Mouse (Mus musculus): ENCODE results near the gene Cdyl. TPM values are rescaled to one million over a fixed set of nuclear protein-coding genes. Genes with fewer than 3 reads are reported as not detected.
A peak's percentile ranks its signal among the peaks of the same experiment; 100 is the strongest.

Cdyl gene
- polyA plus RNA-seq, 1 experiment = 113 TPM

- no peaks in the 10 kb centered on the region for H3K27me3 ChIP-seq (ENCODE audit: control insufficient read depth, insufficient read depth, low read length)
- H3K27ac ChIP-seq (ENCODE audit: control insufficient read depth, insufficient read depth, low read depth, low read length) = no peak overlapping the region
- no peaks in the 10 kb centered on the region for H3K36me3 ChIP-seq (ENCODE audit: control insufficient read depth, insufficient read depth, low read length)
- no peak overlapping the region for H3K4me3 ChIP-seq (ENCODE audit: control insufficient read depth, low read depth, low read length)
- H3K4me1 ChIP-seq (ENCODE audit: control insufficient read depth, insufficient read depth, low read length) = no peaks in the 10 kb centered on the region
- TF ChIP-seq POLR2A (IDR thresholded peaks at IDR 0.05; ENCODE audit: control insufficient read depth, low read depth, low read length) = no peak
- no peak for TF ChIP-seq CTCF (IDR thresholded peaks at IDR 0.05; ENCODE audit: control insufficient read depth, insufficient read depth, insufficient replicate concordance, low read depth, low read length)
Observed at GRCm38 (mm10) chr13:35732891-35733596, 73.4 kb downstream of the Cdyl start.

- peaks cover 6% of the 10 kb centered on the region for H3K4me1 ChIP-seq (ENCODE audit: control insufficient read depth, insufficient read depth, low read length)
- no peak overlapping the region for H3K4me3 ChIP-seq (ENCODE audit: control insufficient read depth, low read depth, low read length)
- no peak overlapping the region for H3K27ac ChIP-seq (ENCODE audit: control insufficient read depth, insufficient read depth, low read depth, low read length)
- no peaks in the 10 kb centered on the region for H3K27me3 ChIP-seq (ENCODE audit: control insufficient read depth, insufficient read depth, low read length)
- H3K36me3 ChIP-seq (ENCODE audit: control insufficient read depth, insufficient read depth, low read length) = no peaks in the 10 kb centered on the region
- TF ChIP-seq CTCF (IDR thresholded peaks at IDR 0.05; ENCODE audit: control insufficient read depth, insufficient read depth, insufficient replicate concordance, low read depth, low read length) (no peak), POLR2A (IDR thresholded peaks at IDR 0.05; ENCODE audit: control insufficient read depth, low read depth, low read length) (no peak)
Observed at GRCm38 (mm10) chr13:35737565-35737964, 77.9 kb downstream of the Cdyl start.

- no peaks in the 10 kb centered on the region for H3K27me3 ChIP-seq (ENCODE audit: control insufficient read depth, insufficient read depth, low read length)
- H3K36me3 ChIP-seq (ENCODE audit: control insufficient read depth, insufficient read depth, low read length) = no peaks in the 10 kb centered on the region
- H3K4me1 ChIP-seq (ENCODE audit: control insufficient read depth, insufficient read depth, low read length) = peaks cover 6% of the 10 kb centered on the region
- no peak overlapping the region for H3K4me3 ChIP-seq (ENCODE audit: control insufficient read depth, low read depth, low read length)
- no peak overlapping the region for H3K27ac ChIP-seq (ENCODE audit: control insufficient read depth, insufficient read depth, low read depth, low read length)
- TF ChIP-seq POLR2A (IDR thresholded peaks at IDR 0.05; ENCODE audit: control insufficient read depth, low read depth, low read length) = no peak
- TF ChIP-seq CTCF (IDR thresholded peaks at IDR 0.05; ENCODE audit: control insufficient read depth, insufficient read depth, insufficient replicate concordance, low read depth, low read length) = no peak
Observed at GRCm38 (mm10) chr13:35738210-35738609, 78.6 kb downstream of the Cdyl start.

DNA sequence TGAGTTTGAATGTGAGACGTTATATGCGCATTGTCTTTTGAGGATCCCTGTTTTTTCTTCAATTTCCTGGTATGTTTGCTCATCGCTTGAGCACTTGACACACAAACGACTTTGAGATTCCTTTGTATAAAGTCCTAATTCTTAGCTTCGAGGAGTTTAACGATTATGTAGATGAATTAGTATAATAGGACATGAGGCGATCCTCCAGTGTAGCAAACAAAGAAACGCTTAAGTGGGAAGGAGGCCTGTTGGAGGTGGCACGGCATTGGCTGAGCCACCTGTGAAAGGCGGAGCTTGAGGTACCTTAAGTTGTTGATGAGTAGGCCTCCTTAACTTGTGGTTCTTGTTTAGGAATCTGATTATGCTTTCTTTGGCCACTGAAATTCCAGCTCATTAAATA, 79.8 kb downstream of the Cdyl start:
- Histone ChIP-seq H3K4me1 (ENCODE audit: control insufficient read depth, insufficient read depth, low read length) (peaks cover 6% of the 10 kb centered on the region), H3K27ac (ENCODE audit: control insufficient read depth, insufficient read depth, low read depth, low read length) (no peak overlapping the region), H3K36me3 (ENCODE audit: control insufficient read depth, insufficient read depth, low read length) (no peaks in the 10 kb centered on the region), H3K4me3 (ENCODE audit: control insufficient read depth, low read depth, low read length) (no peak overlapping the region), H3K27me3 (ENCODE audit: control insufficient read depth, insufficient read depth, low read length) (no peaks in the 10 kb centered on the region)
- TF ChIP-seq CTCF (IDR thresholded peaks at IDR 0.05; ENCODE audit: control insufficient read depth, insufficient read depth, insufficient replicate concordance, low read depth, low read length) = no peak

DNA sequence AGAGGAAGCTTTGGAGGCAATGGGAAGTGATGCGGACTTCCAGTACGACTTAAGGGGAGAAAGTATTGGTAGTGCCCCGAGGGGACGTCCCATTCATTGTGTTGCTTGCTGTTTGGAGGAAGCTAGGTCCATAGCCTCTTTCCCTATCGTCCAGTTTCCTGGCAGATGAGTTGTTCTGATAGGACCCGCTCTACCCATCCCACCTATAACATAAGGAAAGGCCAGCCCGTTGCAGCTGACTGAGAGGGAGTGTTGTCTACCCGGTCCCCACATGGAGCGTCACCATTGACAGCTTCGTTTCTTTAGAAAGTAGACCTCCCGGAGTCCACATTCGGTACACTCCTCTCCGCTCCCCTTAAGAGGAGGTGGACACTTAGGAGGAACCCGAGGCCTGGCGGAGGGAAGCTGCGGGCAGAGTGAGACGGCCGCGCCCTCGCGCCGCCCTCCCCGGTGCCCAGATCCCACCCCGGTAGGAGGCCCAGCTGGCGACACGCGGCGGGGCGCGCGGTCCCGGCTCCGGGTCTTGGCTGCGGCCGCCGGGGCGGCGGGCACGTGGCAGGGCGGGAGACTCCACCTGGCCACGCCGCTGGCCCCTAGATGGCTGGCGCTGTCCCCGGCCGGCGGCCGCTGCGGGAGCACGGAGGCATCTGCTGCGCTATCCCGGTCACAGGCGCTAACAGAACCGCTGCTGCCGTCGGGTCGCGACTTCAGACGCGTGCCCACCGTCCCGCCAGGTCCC, 80.8 kb downstream of the Cdyl start:
- TF ChIP-seq POLR2A (IDR thresholded peaks at IDR 0.05; ENCODE audit: control insufficient read depth, low read depth, low read length) (peak; percentile 12; the same call in 1 of the 2 replicates), CTCF (IDR thresholded peaks at IDR 0.05; ENCODE audit: control insufficient read depth, insufficient read depth, insufficient replicate concordance, low read depth, low read length) (no peak)
- Histone ChIP-seq H3K27ac (ENCODE audit: control insufficient read depth, insufficient read depth, low read depth, low read length) (peak overlapping the region; percentile 79), H3K4me1 (ENCODE audit: control insufficient read depth, insufficient read depth, low read length) (peaks cover 6% of the 10 kb centered on the region), H3K36me3 (ENCODE audit: control insufficient read depth, insufficient read depth, low read length) (no peaks in the 10 kb centered on the region), H3K27me3 (ENCODE audit: control insufficient read depth, insufficient read depth, low read length) (no peaks in the 10 kb centered on the region), H3K4me3 (ENCODE audit: control insufficient read depth, low read depth, low read length) (peak overlapping the region; percentile 92)

- H3K27me3 ChIP-seq (ENCODE audit: control insufficient read depth, insufficient read depth, low read length) = no peaks in the 10 kb centered on the region
Observed at GRCm38 (mm10) chr13:35741040-35741619, 81.5 kb downstream of the Cdyl start.

More at GRCm38 (mm10) chr13:35741040-35741619, 81.5 kb downstream of the Cdyl start:
- TF ChIP-seq POLR2A (IDR thresholded peaks at IDR 0.05; ENCODE audit: control insufficient read depth, low read depth, low read length) (peak; percentile 9; the same call in 1 of the 2 replicates), CTCF (IDR thresholded peaks at IDR 0.05; ENCODE audit: control insufficient read depth, insufficient read depth, insufficient replicate concordance, low read depth, low read length) (0 out of 2 replicates have a peak, but pooled peaks have one; percentile 38)
- peak overlapping the region; percentile 80 for H3K27ac ChIP-seq (ENCODE audit: control insufficient read depth, insufficient read depth, low read depth, low read length)
- H3K4me3 ChIP-seq (ENCODE audit: control insufficient read depth, low read depth, low read length) = peak overlapping the region; percentile 92
- peaks cover 6% of the 10 kb centered on the region for H3K4me1 ChIP-seq (ENCODE audit: control insufficient read depth, insufficient read depth, low read length)
- H3K36me3 ChIP-seq (ENCODE audit: control insufficient read depth, insufficient read depth, low read length) = no peaks in the 10 kb centered on the region

Data from testis, adult 2 months (tissue).